Mouse (Mus musculus) embryonic fibroblast, embryonic 13.5 days (primary cell): ENCODE measurements around the gene Sparcl1.

ENCODE experiments used
- CTCF ChIP-seq: IDR thresholded peaks from 2 replicates; pipeline ENCODE4 v1.5.1; 2011; ENCODE audit warnings: mild to moderate bottlenecking, control low read depth, low read length, moderate library complexity, borderline replicate concordance; ENCODE audit not compliant: insufficient read depth
- POLR2A ChIP-seq: IDR thresholded peaks from 2 replicates; pipeline ENCODE4 v1.6.1; 2011; ENCODE audit warnings: low read depth, mild to moderate bottlenecking, control low read depth, low read length, moderate library complexity

DNA sequence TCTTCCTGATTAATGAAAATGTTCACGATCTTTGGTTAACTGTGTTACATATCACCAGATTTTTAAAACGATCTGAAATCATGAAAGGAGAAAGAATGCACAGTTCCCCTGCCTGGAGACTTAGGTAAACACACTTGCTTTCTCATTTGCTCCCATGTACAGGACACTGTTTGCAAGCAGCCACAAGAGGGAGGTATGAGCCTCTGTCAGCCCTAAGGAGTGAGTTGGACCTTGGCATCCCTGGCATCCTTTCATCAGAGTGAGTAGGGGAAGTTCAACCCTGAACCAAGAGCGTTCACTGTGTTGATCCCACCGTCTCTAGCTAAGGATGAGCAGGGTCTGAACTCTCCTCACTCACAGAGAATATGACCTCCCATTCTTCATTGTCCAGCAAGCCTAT, 18.0 kb upstream of the Sparcl1 start:
- TF ChIP-seq POLR2A (no peak), CTCF (peak; percentile 76; the same call in 1 of the 2 replicates)
